Mouse (Mus musculus): ENCODE data around the gene Fnip2. TPM values are rescaled to one million over a fixed set of nuclear protein-coding genes. Genes with fewer than 3 reads are reported as not detected.

Gene Fnip2
- polyA plus RNA-seq (2016; fragmentation: Nextera tagmentation; extraction: Ambion mirVana) = 6.0 and 6.4 TPM in 2 replicates

DNA sequence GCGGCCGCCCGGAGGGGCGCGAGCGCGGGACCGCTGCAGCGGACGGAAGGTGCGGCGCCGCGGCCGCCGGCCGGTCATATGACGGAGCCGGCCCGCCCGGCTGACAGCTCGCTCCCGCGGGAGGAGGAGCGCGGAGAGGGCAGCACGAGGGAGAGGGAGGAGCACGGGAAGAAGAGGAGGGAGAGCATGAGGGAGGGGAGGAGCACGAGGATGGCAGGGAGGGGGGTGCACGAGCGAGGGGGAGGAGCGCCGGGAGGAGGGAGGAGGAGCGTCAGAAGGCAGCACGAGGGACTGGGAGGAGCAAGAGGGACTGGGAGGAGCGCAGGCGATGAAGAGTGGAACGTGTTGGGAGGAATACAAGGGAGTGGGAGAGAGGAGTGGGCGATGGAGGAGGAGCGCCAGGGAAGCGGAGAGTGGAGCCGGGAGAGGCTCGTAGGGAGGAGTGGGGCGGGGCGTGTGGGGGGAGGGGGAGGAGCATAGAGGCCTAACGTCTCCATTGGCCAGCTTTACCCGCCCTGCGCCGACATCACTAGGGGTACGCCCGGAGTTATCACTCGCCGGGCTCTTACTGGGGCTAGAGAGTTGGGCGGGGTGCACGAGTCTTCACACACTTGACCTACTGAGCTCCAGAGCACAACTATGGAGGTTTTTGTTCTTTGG lies at the start of gene Fnip2:
TSS of gene Fnip2 (minus strand) at position 94 of the 660 bp plus-strand sequence.
- peak; percentile 94 for ATAC-seq (ENCODE audit: insufficient number of reproducible peaks, insufficient read depth, low FRiP score, low TSS enrichment, low read depth)

GRCm38 (mm10) chr3:79609886-79610285 lies 42.3 kb upstream of the Fnip2 start:
- ATAC-seq (ENCODE audit: insufficient number of reproducible peaks, insufficient read depth, low FRiP score, low TSS enrichment, low read depth) = no peak
- H3K9me3 ChIP-seq = no peaks in the 10 kb centered on the region
- no peak overlapping the region for H3K27ac ChIP-seq
- no peak overlapping the region for H3K4me2 ChIP-seq
- H3K4me3 ChIP-seq (replicated peaks) = no peak overlapping the region
- no peaks in the 10 kb centered on the region for H3K4me1 ChIP-seq (replicated peaks)
- no peaks in the 10 kb centered on the region for H3K27me3 ChIP-seq
- peaks cover 64% of the 10 kb centered on the region for H3K36me3 ChIP-seq
- H3K9ac ChIP-seq (replicated peaks) = no peak overlapping the region
- WGBS = 86% methylated on average over 2 of the region's 2 CpGs

More for the DNA sequence above, at the start of gene Fnip2:
- peak within 1 kb of the TSS; percentile 76 for H3K4me2 ChIP-seq
- peak within 1 kb of the TSS; percentile 80 for H3K4me3 ChIP-seq (replicated peaks)
- H3K9me3 ChIP-seq = no peaks in the 10 kb centered on the region
- H3K9ac ChIP-seq (replicated peaks) = peak within 1 kb of the TSS; percentile 80
- peaks cover 7% of the 10 kb centered on the region for H3K4me1 ChIP-seq (replicated peaks)
- no peaks in the 10 kb centered on the region for H3K27me3 ChIP-seq
- WGBS = under 1% methylated on average over 53 of the region's 55 CpGs
- H3K36me3 ChIP-seq = no peaks in the 10 kb centered on the region
- H3K27ac ChIP-seq = peak within 1 kb of the TSS; percentile 74

DNA sequence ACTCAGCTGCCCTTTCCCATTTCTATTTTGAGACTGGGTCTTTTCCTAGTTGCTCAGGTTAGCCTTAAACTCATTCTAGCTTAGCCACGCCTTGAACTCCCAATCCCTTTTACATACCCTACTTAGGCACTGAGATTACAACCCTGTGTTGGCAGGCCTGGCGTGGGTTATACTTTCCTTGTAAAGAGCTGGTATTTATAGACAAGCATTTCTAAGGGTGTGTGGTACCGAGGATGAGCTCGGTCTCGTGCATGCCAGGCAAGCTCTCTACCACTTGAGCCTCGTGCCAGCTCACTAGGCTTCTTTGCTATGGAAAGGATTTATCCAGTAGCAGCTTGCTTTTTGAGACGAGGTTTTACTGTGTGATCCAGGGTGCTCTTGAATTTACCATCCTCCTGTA lies 27.9 kb upstream of the Fnip2 start:
- 95% methylated on average over 7 of the region's 7 CpGs for WGBS
- H3K27ac ChIP-seq = no peak overlapping the region
- peaks cover 12% of the 10 kb centered on the region; the same call in 1 of the 2 replicates for H3K4me1 ChIP-seq (replicated peaks)
- H3K36me3 ChIP-seq = peaks cover 62% of the 10 kb centered on the region
- H3K4me3 ChIP-seq (replicated peaks) = no peak overlapping the region
- H3K9ac ChIP-seq (replicated peaks) = no peak overlapping the region
- no peak overlapping the region for H3K4me2 ChIP-seq
- H3K9me3 ChIP-seq = no peaks in the 10 kb centered on the region
- no peaks in the 10 kb centered on the region for H3K27me3 ChIP-seq
- no peak for ATAC-seq (ENCODE audit: insufficient number of reproducible peaks, insufficient read depth, low FRiP score, low TSS enrichment, low read depth)

DNA sequence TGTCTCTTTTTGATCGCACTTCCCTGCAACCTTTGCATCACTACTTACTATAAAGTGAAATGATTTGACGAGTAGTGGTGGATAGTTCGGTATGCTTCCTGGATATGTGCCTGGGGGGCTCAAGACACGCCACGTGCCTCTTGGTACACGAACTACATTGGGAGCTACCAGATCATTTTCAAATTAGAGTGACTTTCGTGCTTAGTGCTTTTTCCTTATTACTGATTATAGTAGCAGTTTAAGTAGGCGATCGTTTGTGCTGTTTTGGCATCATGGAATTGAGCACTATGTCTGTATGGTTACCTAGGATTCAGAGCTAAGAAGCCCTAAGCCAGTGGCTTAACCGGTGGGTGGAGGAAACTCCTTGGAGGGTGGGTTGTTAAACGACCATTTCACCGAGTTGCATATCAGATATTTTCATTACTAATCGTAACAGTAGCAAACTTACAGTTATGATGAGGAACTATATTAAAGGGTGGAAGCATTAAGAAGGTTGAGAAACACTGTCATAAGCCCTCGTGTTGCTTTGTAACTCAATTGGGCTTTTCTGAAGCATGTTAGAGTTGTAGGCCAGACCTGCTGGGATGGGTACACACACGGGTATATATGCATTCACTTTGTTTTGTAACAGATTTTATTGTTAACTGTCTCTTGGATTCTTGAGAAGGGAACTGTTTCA lies 24.3 kb upstream of the Fnip2 start:
- peaks cover 12% of the 10 kb centered on the region; the same call in 1 of the 2 replicates for H3K4me1 ChIP-seq (replicated peaks)
- peak overlapping the region; percentile 91 for H3K9ac ChIP-seq (replicated peaks)
- H3K27ac ChIP-seq = peak overlapping the region; percentile 89
- peaks cover 31% of the 10 kb centered on the region for H3K36me3 ChIP-seq
- 5% methylated on average over 15 of the region's 15 CpGs for WGBS
- H3K27me3 ChIP-seq = no peaks in the 10 kb centered on the region
- H3K4me3 ChIP-seq (replicated peaks) = peak overlapping the region; percentile 85
- ATAC-seq (ENCODE audit: insufficient number of reproducible peaks, insufficient read depth, low FRiP score, low TSS enrichment, low read depth) = peak; percentile 15; the same call in 1 of the 2 replicates
- peak overlapping the region; percentile 71 for H3K4me2 ChIP-seq
- H3K9me3 ChIP-seq = no peaks in the 10 kb centered on the region

GRCm38 (mm10) chr3:79590863-79591792 lies 23.5 kb upstream of the Fnip2 start, which contains the start of gene Ppid:
Gene Ppid (plus strand): TSS chr3:79591342.
- Histone ChIP-seq H3K9me3 (no peaks in the 10 kb centered on the region), H3K27me3 (no peaks in the 10 kb centered on the region), H3K4me3 (replicated peaks) (peak within 1 kb of the TSS; percentile 85), H3K27ac (peak within 1 kb of the TSS; percentile 89), H3K36me3 (peaks cover 23% of the 10 kb centered on the region), H3K9ac (replicated peaks) (peak within 1 kb of the TSS; percentile 91), H3K4me1 (replicated peaks) (peaks cover 12% of the 10 kb centered on the region; the same call in 1 of the 2 replicates), H3K4me2 (peak within 1 kb of the TSS; percentile 71)
- peak; percentile 74; the same call in 1 of the 2 replicates for ATAC-seq (ENCODE audit: insufficient number of reproducible peaks, insufficient read depth, low FRiP score, low TSS enrichment, low read depth)
- whole genome bisulfite sequencing = 2% methylated on average over 63 of the region's 63 CpGs

GRCm38 (mm10) chr3:79589671-79590070 lies 22.1 kb upstream of the Fnip2 start:
- Histone ChIP-seq H3K9me3 (no peaks in the 10 kb centered on the region), H3K9ac (replicated peaks) (no peak overlapping the region), H3K36me3 (peaks cover 10% of the 10 kb centered on the region), H3K27ac (no peak overlapping the region), H3K4me2 (no peak overlapping the region), H3K27me3 (no peaks in the 10 kb centered on the region), H3K4me1 (replicated peaks) (peaks cover 12% of the 10 kb centered on the region; the same call in 1 of the 2 replicates), H3K4me3 (replicated peaks) (no peak overlapping the region)
- ATAC-seq (ENCODE audit: insufficient number of reproducible peaks, insufficient read depth, low FRiP score, low TSS enrichment, low read depth) = no peak
- WGBS = 84% methylated on average over 2 of the region's 2 CpGs

GRCm38 (mm10) chr3:79586804-79587203 lies 19.2 kb upstream of the Fnip2 start:
- Histone ChIP-seq H3K27me3 (no peaks in the 10 kb centered on the region), H3K27ac (no peak overlapping the region), H3K36me3 (no peaks in the 10 kb centered on the region), H3K9me3 (no peaks in the 10 kb centered on the region), H3K4me1 (replicated peaks) (no peaks in the 10 kb centered on the region), H3K4me3 (replicated peaks) (no peak overlapping the region), H3K4me2 (no peak overlapping the region), H3K9ac (replicated peaks) (no peak overlapping the region)
- ATAC-seq (ENCODE audit: insufficient number of reproducible peaks, insufficient read depth, low FRiP score, low TSS enrichment, low read depth) = peak; percentile 45
- WGBS = 7% methylated on average over 6 of the region's 6 CpGs

GRCm38 (mm10) chr3:79579891-79580575 lies 12.4 kb upstream of the Fnip2 start:
- WGBS = 67% methylated on average over 5 of the region's 5 CpGs
- no peaks in the 10 kb centered on the region for H3K36me3 ChIP-seq
- H3K4me2 ChIP-seq = no peak overlapping the region
- no peaks in the 10 kb centered on the region for H3K9me3 ChIP-seq
- no peaks in the 10 kb centered on the region for H3K27me3 ChIP-seq
- no peak overlapping the region for H3K27ac ChIP-seq
- H3K9ac ChIP-seq (replicated peaks) = no peak overlapping the region
- no peak for ATAC-seq (ENCODE audit: insufficient number of reproducible peaks, insufficient read depth, low FRiP score, low TSS enrichment, low read depth)
- no peak overlapping the region for H3K4me3 ChIP-seq (replicated peaks)
- peaks cover 11% of the 10 kb centered on the region for H3K4me1 ChIP-seq (replicated peaks)

- H3K4me3 ChIP-seq (replicated peaks) = no peak overlapping the region
- H3K27ac ChIP-seq = no peak overlapping the region
- 75% methylated on average over 6 of the region's 6 CpGs for WGBS
- H3K9me3 ChIP-seq = no peaks in the 10 kb centered on the region
- no peaks in the 10 kb centered on the region for H3K36me3 ChIP-seq
- ATAC-seq (ENCODE audit: insufficient number of reproducible peaks, insufficient read depth, low FRiP score, low TSS enrichment, low read depth) = no peak
- no peak overlapping the region for H3K9ac ChIP-seq (replicated peaks)
- H3K4me2 ChIP-seq = no peak overlapping the region
- H3K27me3 ChIP-seq = no peaks in the 10 kb centered on the region
- peaks cover 11% of the 10 kb centered on the region for H3K4me1 ChIP-seq (replicated peaks)
These were observed 10.6 kb upstream of the Fnip2 start for GRCm38 (mm10) chr3:79578164-79578563.

GRCm38 (mm10) chr3:79577606-79578005 lies 10.0 kb upstream of the Fnip2 start:
- Histone ChIP-seq H3K27ac (no peak overlapping the region), H3K27me3 (no peaks in the 10 kb centered on the region), H3K9me3 (no peaks in the 10 kb centered on the region), H3K4me1 (replicated peaks) (peaks cover 11% of the 10 kb centered on the region), H3K4me2 (no peak overlapping the region), H3K9ac (replicated peaks) (no peak overlapping the region), H3K4me3 (replicated peaks) (no peak overlapping the region), H3K36me3 (no peaks in the 10 kb centered on the region)
- WGBS = 87% methylated on average over 6 of the region's 6 CpGs
- no peak for ATAC-seq (ENCODE audit: insufficient number of reproducible peaks, insufficient read depth, low FRiP score, low TSS enrichment, low read depth)
